Mouse (Mus musculus) CH12.LX (cell line): Measurements from ENCODE around the gene Pgc. TPM values are rescaled to one million over a fixed set of nuclear protein-coding genes. Genes with fewer than 3 reads are reported as not detected.

Experiments used
- DNase-seq: peaks from one replicate; pipeline ENCODE4 v3.0.0-alpha.2; 2013; ENCODE audit errors: extremely low read depth
- H3K27ac ChIP-seq: 2 replicates; pipeline ENCODE4 v1.5.1; 2012; ENCODE audit warnings: low read depth, mild to moderate bottlenecking, control low read depth, moderate library complexity; ENCODE audit not compliant: insufficient read depth
- H3K27me3 ChIP-seq: replicated peaks from 2 replicates; pipeline ENCODE3; 2012; ENCODE audit warnings: inconsistent platforms
- H3K36me3 ChIP-seq, 2 experiments: replicated peaks in 1 of 2; 2 replicates each; pipeline versions ENCODE3 to v1.6.1; 2012; ENCODE audit warnings: inconsistent platforms in 1 of 2, low read length in 1 of 2, mild to moderate bottlenecking in 1 of 2, mixed read lengths in 1 of 2, moderate library complexity in 1 of 2; ENCODE audit not compliant: control insufficient read depth in 1 of 2, insufficient read depth in 1 of 2
- H3K4me1 ChIP-seq, 2 experiments: 2 replicates each; pipeline ENCODE4 v1.6.1; 2012; ENCODE audit warnings: inconsistent platforms in 1 of 2, moderate library complexity in 1 of 2; ENCODE audit not compliant: insufficient read depth in 2 of 2, control insufficient read depth in 1 of 2
- H3K4me2 ChIP-seq: 2 replicates; pipeline ENCODE4 v1.6.1; 2012; ENCODE audit warnings: low read depth, mild to moderate bottlenecking, control low read depth; ENCODE audit not compliant: poor library complexity, insufficient read depth, severe bottlenecking
- H3K4me3 ChIP-seq, 3 experiments: fragments of 150-350 bp in 1 of 3; sonication (generic) in 1 of 3; replicated peaks in 1 of 3; 2 replicates each; pipeline versions ENCODE3 to v1.5.1; 2011 to 2012; ENCODE audit warnings: low read depth in 2 of 3, low read length in 2 of 3, mild to moderate bottlenecking in 2 of 3, moderate library complexity in 2 of 3, control low read depth in 1 of 3, improper control_type of control experiment in 1 of 3, inconsistent platforms in 1 of 3, mixed read lengths in 1 of 3; ENCODE audit not compliant: poor library complexity in 1 of 3
- H3K79me2 ChIP-seq: replicated peaks from 2 replicates; pipeline ENCODE4 v1.6.1; 2012; ENCODE audit warnings: mild to moderate bottlenecking, moderate library complexity; ENCODE audit not compliant: control insufficient read depth, poor library complexity, insufficient read depth, severe bottlenecking; ENCODE audit errors: extremely low read depth
- H3K9ac ChIP-seq: 2 replicates; pipeline ENCODE4 v1.6.1; 2012; ENCODE audit warnings: low read depth, mild to moderate bottlenecking, control low read depth, moderate library complexity; ENCODE audit not compliant: insufficient read depth
- H3K9me3 ChIP-seq: replicated peaks from 2 replicates; pipeline ENCODE3; 2012; ENCODE audit warnings: low read length, inconsistent platforms, mixed read lengths
- BHLHE40 ChIP-seq: IDR thresholded peaks from 2 replicates; pipeline ENCODE4 v1.6.1; 2011; ENCODE audit warnings: mild to moderate bottlenecking, low read depth, low read length, improper control_type of control experiment
- CHD1 ChIP-seq: IDR thresholded peaks from 2 replicates; pipeline ENCODE4 v1.6.1; 2012; ENCODE audit warnings: low read depth, low read length, improper control_type of control experiment, inconsistent platforms
- CHD2 ChIP-seq: IDR thresholded peaks from 2 replicates; pipeline ENCODE4 v1.6.1; 2011; ENCODE audit warnings: low read length, improper control_type of control experiment
- CTCF ChIP-seq, 2 experiments: IDR thresholded peaks in 1 of 2; conservative IDR thresholded peaks in 1 of 2; 2 replicates each; pipeline ENCODE4 v1.5.1; 2011 to 2012; ENCODE audit warnings: low read depth in 2 of 2, low read length in 2 of 2, improper control_type of control experiment in 1 of 2, inconsistent platforms in 1 of 2, mild to moderate bottlenecking in 1 of 2, moderate library complexity in 1 of 2
- E2F4 ChIP-seq: IDR thresholded peaks from 2 replicates; pipeline ENCODE4 v1.6.1; 2011; ENCODE audit warnings: low read depth, low read length, improper control_type of control experiment; ENCODE audit not compliant: insufficient replicate concordance
- ELF1 ChIP-seq: IDR thresholded peaks from 2 replicates; pipeline ENCODE4 v1.6.1; 2014; ENCODE audit warnings: low read depth, mild to moderate bottlenecking, inconsistent platforms, low read length, improper control_type of control experiment
- GABPA ChIP-seq: IDR thresholded peaks from 2 replicates; pipeline ENCODE4 v1.6.1; 2012; ENCODE audit warnings: low read depth, low read length, improper control_type of control experiment, inconsistent platforms; ENCODE audit not compliant: insufficient replicate concordance
- IRF4 ChIP-seq: IDR thresholded peaks from 2 replicates; pipeline ENCODE4 v1.6.1; 2014; ENCODE audit warnings: low read depth, mild to moderate bottlenecking, inconsistent platforms, low read length, improper control_type of control experiment
- KAT2A ChIP-seq: IDR thresholded peaks from 2 replicates; pipeline ENCODE4 v1.6.1; 2012; ENCODE audit warnings: low read length, improper control_type of control experiment, inconsistent platforms; ENCODE audit not compliant: insufficient replicate concordance
- MAFK ChIP-seq: IDR thresholded peaks from 2 replicates; pipeline ENCODE4 v1.6.1; 2011; ENCODE audit warnings: low read length, improper control_type of control experiment; ENCODE audit not compliant: insufficient replicate concordance
- MAX ChIP-seq: IDR thresholded peaks from 2 replicates; pipeline ENCODE4 v1.6.1; 2011; ENCODE audit warnings: low read length, improper control_type of control experiment
- MEF2A ChIP-seq: IDR thresholded peaks from 2 replicates; pipeline ENCODE4 v1.6.1; 2014; ENCODE audit warnings: low read depth, mild to moderate bottlenecking, inconsistent platforms, low read length, improper control_type of control experiment, borderline replicate concordance
- MYC ChIP-seq: IDR thresholded peaks from 2 replicates; pipeline ENCODE4 v1.6.1; 2011; ENCODE audit warnings: low read depth, mild to moderate bottlenecking, improper control_type of control experiment, low read length
- NELFE ChIP-seq: IDR thresholded peaks from 2 replicates; pipeline ENCODE4 v1.6.1; 2011; ENCODE audit warnings: low read depth, low read length, improper control_type of control experiment
- NRF1 ChIP-seq: IDR thresholded peaks from 2 replicates; pipeline ENCODE4 v1.6.1; 2014; ENCODE audit warnings: low read depth, mild to moderate bottlenecking, inconsistent platforms, low read length, improper control_type of control experiment, moderate library complexity
- POLR2A ChIP-seq: IDR thresholded peaks from 2 replicates; pipeline ENCODE4 v1.6.1; 2011; ENCODE audit warnings: low read depth, mild to moderate bottlenecking, improper control_type of control experiment, low read length
- POLR2AphosphoS2 ChIP-seq: IDR thresholded peaks from 2 replicates; pipeline ENCODE4 v1.6.1; 2011; ENCODE audit warnings: low read depth, low read length, improper control_type of control experiment
- RAD21 ChIP-seq: IDR thresholded peaks from 2 replicates; pipeline ENCODE4 v1.6.1; 2011; ENCODE audit warnings: low read depth, mild to moderate bottlenecking, low read length, improper control_type of control experiment, moderate library complexity
- RCOR1 ChIP-seq: conservative IDR thresholded peaks from 2 replicates; pipeline ENCODE4 v1.6.1; 2012; ENCODE audit warnings: low read depth, mild to moderate bottlenecking, inconsistent platforms, low read length, improper control_type of control experiment
- SMC3 ChIP-seq: IDR thresholded peaks from 2 replicates; pipeline ENCODE4 v1.6.1; 2011; ENCODE audit warnings: low read depth, low read length, improper control_type of control experiment
- TBP ChIP-seq: conservative IDR thresholded peaks from 2 replicates; pipeline ENCODE4 v1.6.1; 2011; ENCODE audit warnings: low read depth, low read length, improper control_type of control experiment
- ZMIZ1 ChIP-seq: IDR thresholded peaks from 2 replicates; pipeline ENCODE4 v1.6.1; 2012; ENCODE audit warnings: low read depth, mild to moderate bottlenecking, inconsistent platforms, low read length, improper control_type of control experiment
- dilution Hi-C: fragments of 300-500 bp; cut with MboI; formaldehyde crosslinking; loops from 2 replicates; pipeline ENCODE4 v1.14.3; 2020; ENCODE audit warnings: low sequenced_read_pairs; ENCODE audit not compliant: extremely low pct_unique_long_range_greater_than_20kb, extremely low pct_ligation_motif_present
- in situ Hi-C: fragments of 300-500 bp; cut with MboI; formaldehyde crosslinking; loops from 3 replicates; pipeline ENCODE4 v1.14.3; 2019; ENCODE audit warnings: low sequenced_read_pairs, low pct_ligation_motif_present, low pct_unique_long_range_greater_than_20kb, mixed read lengths
- polyA plus RNA-seq: library from polyadenylated mRNA; unstranded; fragments of >175 nt; gene quantifications from 2 replicates; pipeline ENCODE4 v1.2.1, GENCODE M21; 2012; ENCODE audit warnings: low read depth; ENCODE audit not compliant: insufficient read length
- total RNA-seq, 2 experiments: library from RNA; depleted of rRNA; stranded (reverse); fragments of 300-350 nt in 1 of 2; fragments of >200 nt in 1 of 2; gene quantifications; 2 replicates each; pipeline ENCODE4 v1.2.3; 2012 to 2014

The Pgc gene
- total and polyA plus RNA-seq, 3 experiments: not detected

DNA sequence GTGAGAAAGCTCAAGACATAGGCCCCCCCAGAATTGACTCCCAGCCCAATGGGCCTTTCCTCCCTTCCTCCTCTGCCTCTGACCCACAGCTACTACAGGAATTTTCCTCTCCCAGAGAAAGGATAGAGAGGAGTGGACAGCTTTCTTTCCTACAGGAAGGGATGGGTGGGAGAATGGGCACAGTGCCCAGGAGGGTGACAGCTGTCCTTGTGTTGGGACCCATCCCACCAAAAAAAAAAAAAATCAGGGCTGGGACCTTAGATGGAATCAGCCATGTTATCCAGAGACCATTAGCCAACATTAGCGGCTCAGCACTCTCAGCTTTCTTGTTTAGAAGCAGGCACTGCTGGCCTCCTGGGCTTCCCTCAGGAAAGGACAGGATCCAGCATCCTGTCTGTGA, 20.4 kb upstream of the Pgc start:
- in situ Hi-C loops (no loop called here), dilution Hi-C loops (no loop called here)
- Histone ChIP-seq H3K4me1 (peaks cover 6 to 7% of the 10 kb centered on the region in 2 experiments; a peak in 3 of 4 replicates), H3K27me3 (peaks cover 26% of the 10 kb centered on the region), H3K9me3 (no peaks in the 10 kb centered on the region), H3K36me3 (peaks cover 2 to 11% of the 10 kb centered on the region in 2 experiments), H3K4me2 (no peak overlapping the region), H3K4me3 (no peak overlapping the region), H3K79me2 (no peaks in the 10 kb centered on the region), H3K9ac (no peak overlapping the region), H3K27ac (no peak overlapping the region)
- TF ChIP-seq NELFE (no peak), MAX (no peak), ELF1 (no peak), RCOR1 (no peak), NRF1 (no peak)
- no peak for DNase-seq

- H3K27me3 ChIP-seq: peaks cover 32% of the 10 kb centered on the region
- dilution Hi-C loops: no loop called here
- no peak overlapping the region for H3K4me3 ChIP-seq
- no peaks in the 10 kb centered on the region for H3K79me2 ChIP-seq
- H3K4me1 ChIP-seq: peaks cover 6 to 7% of the 10 kb centered on the region in 2 experiments; a peak in 3 of 4 replicates
- TF ChIP-seq CHD1 (no peak), ZMIZ1 (no peak), RAD21 (no peak), MYC (no peak), GABPA (no peak), TBP (no peak)
- TF ChIP-seq, all 38 proteins: peak for 0
- no peaks in the 10 kb centered on the region for H3K9me3 ChIP-seq
- H3K27ac ChIP-seq: no peak overlapping the region
- in situ Hi-C loops: no loop called here
- peaks cover 0 to 3% of the 10 kb centered on the region in 2 experiments for H3K36me3 ChIP-seq
- no peak overlapping the region for H3K4me2 ChIP-seq
- DNase-seq: no peak
- H3K9ac ChIP-seq: no peak overlapping the region
Measured at GRCm38 (mm10) chr17:47707961-47708360, 18.7 kb upstream of the Pgc start.

- no peak overlapping the region for H3K9ac ChIP-seq
- no peak for DNase-seq
- no peaks in the 10 kb centered on the region for H3K9me3 ChIP-seq
- no peak overlapping the region for H3K4me2 ChIP-seq
- H3K4me3 ChIP-seq: no peak overlapping the region
- H3K27ac ChIP-seq: no peak overlapping the region
- TF ChIP-seq CHD1 (no peak), CTCF (conservative IDR thresholded peaks at IDR 0.05 in 1 of 2, IDR thresholded peaks at IDR 0.05 in 1 of 2; ENCODE audit: low read depth in 2 of 2, low read length in 2 of 2) (no peak), SMC3 (no peak), E2F4 (no peak), POLR2AphosphoS2 (no peak), NELFE (no peak), GABPA (no peak), BHLHE40 (no peak), MAFK (no peak), CHD2 (no peak), MEF2A (no peak), IRF4 (no peak), POLR2A (no peak), KAT2A (no peak), ELF1 (no peak)
- no peaks in the 10 kb centered on the region for H3K79me2 ChIP-seq
- H3K27me3 ChIP-seq: peaks cover 35% of the 10 kb centered on the region
- peaks cover 6 to 7% of the 10 kb centered on the region in 2 experiments; a peak in 3 of 4 replicates for H3K4me1 ChIP-seq
- in situ Hi-C loops (no loop called here), dilution Hi-C loops (no loop called here)
- no peaks in the 10 kb centered on the region for H3K36me3 ChIP-seq
Measured at GRCm38 (mm10) chr17:47708972-47709371, 17.7 kb upstream of the Pgc start.
